Mouse (Mus musculus): ENCODE data around the gene Rfc2.
A peak's percentile ranks its signal among the peaks of the same experiment; 100 is the strongest.

Rfc2 gene

GRCm38 (mm10) chr5:134565696-134566095, 15.5 kb upstream of the Rfc2 start:
- DNase-seq (ENCODE audit: low read depth), result no peak

- DNase-seq (ENCODE audit: low read depth), result no peak
Measured at GRCm38 (mm10) chr5:134567445-134567844, 13.7 kb upstream of the Rfc2 start.

- DNase-seq (ENCODE audit: low read depth), result no peak
Measured at GRCm38 (mm10) chr5:134568030-134568429, 13.1 kb upstream of the Rfc2 start.

GRCm38 (mm10) chr5:134568964-134569491, 12.1 kb upstream of the Rfc2 start:
- DNase-seq (ENCODE audit: low read depth), result no peak

- peak; percentile 51 for DNase-seq (ENCODE audit: low read depth)
Measured at GRCm38 (mm10) chr5:134571730-134572507, 9.2 kb upstream of the Rfc2 start.

- DNase-seq (ENCODE audit: low read depth), result no peak
Measured at GRCm38 (mm10) chr5:134572508-134573214, 8.5 kb upstream of the Rfc2 start.

- DNase-seq (ENCODE audit: low read depth), result no peak
Measured at GRCm38 (mm10) chr5:134575833-134576232, 5.3 kb upstream of the Rfc2 start.

- DNase-seq (ENCODE audit: low read depth), result no peak
Measured at GRCm38 (mm10) chr5:134576517-134577220, 4.5 kb upstream of the Rfc2 start.

GRCm38 (mm10) chr5:134577534-134577933, 3.6 kb upstream of the Rfc2 start:
- no peak for DNase-seq (ENCODE audit: low read depth)

GRCm38 (mm10) chr5:134579135-134579534, 2.0 kb upstream of the Rfc2 start:
- DNase-seq (ENCODE audit: low read depth), result no peak

- peak; percentile 96 for DNase-seq (ENCODE audit: low read depth)
Measured at GRCm38 (mm10) chr5:134582221-134582907, 1.2 kb downstream of the Rfc2 start.

- DNase-seq (ENCODE audit: low read depth), result no peak
Measured at GRCm38 (mm10) chr5:134583006-134583883, 2.1 kb downstream of the Rfc2 start.

- no peak for DNase-seq (ENCODE audit: low read depth)
Measured at GRCm38 (mm10) chr5:134583884-134584213, 2.7 kb downstream of the Rfc2 start.

- no peak for DNase-seq (ENCODE audit: low read depth)
Measured at GRCm38 (mm10) chr5:134584798-134585197, 3.6 kb downstream of the Rfc2 start.

- DNase-seq (ENCODE audit: low read depth), result no peak
Measured at GRCm38 (mm10) chr5:134589900-134590299, 8.7 kb downstream of the Rfc2 start.

GRCm38 (mm10) chr5:134592026-134592581, 10.9 kb downstream of the Rfc2 start:
- no peak for DNase-seq (ENCODE audit: low read depth)

GRCm38 (mm10) chr5:134593093-134593492, 11.9 kb downstream of the Rfc2 start:
- peak; percentile 75 for DNase-seq (ENCODE audit: low read depth)

- DNase-seq (ENCODE audit: low read depth), result no peak
Measured at GRCm38 (mm10) chr5:134597711-134598110, 16.5 kb downstream of the Rfc2 start.

- no peak for DNase-seq (ENCODE audit: low read depth)
Measured at GRCm38 (mm10) chr5:134604376-134604775, 23.2 kb downstream of the Rfc2 start.

- DNase-seq (ENCODE audit: low read depth), result no peak
Measured at GRCm38 (mm10) chr5:134606314-134606713, 25.1 kb downstream of the Rfc2 start.

- DNase-seq (ENCODE audit: low read depth), result no peak
Measured at GRCm38 (mm10) chr5:134607121-134607520, 26.0 kb downstream of the Rfc2 start.
